Mouse (Mus musculus): ENCODE data around the gene 9130409I23Rik. TPM values are rescaled to one million over a fixed set of nuclear protein-coding genes. Genes with fewer than 3 reads are reported as not detected.
A peak's percentile ranks its signal among the peaks of the same experiment; 100 is the strongest.

9130409I23Rik gene
- polyA plus RNA-seq, 1 experiment from 2014 or later, result not detected

DNA sequence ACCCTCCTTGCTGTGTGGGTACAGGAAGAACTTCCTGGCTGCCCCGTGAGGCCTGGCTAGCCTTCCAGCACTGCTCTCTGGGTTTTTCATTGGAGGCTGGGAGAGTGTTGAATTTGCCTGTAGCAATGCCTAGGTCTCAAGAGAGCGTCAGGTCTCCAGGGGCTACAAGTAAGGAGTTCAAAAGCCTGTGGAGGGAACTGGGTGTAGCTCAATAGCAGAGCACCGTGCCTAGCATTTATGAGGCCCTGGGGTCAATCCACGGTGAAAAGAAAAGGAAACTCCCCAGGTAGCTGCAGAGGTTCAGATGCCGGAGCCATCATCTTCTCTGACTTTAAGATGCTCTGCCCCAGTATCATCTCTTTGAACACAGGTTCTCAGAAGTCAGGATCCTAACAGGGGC is 39.4 kb upstream of the 9130409I23Rik start:
- H3K4me1 ChIP-seq (ENCODE audit: control insufficient read depth, insufficient read depth, low read depth, low read length), result peaks cover 7% of the 10 kb centered on the region
- no peak for ATAC-seq
- H3K4me3 ChIP-seq (ENCODE audit: low read length), result no peak overlapping the region
- no peaks in the 10 kb centered on the region for H3K36me3 ChIP-seq (ENCODE audit: control insufficient read depth, insufficient read depth, low read length)
- 70% methylated on average over 5 of the region's 5 CpGs for WGBS
- H3K27ac ChIP-seq (ENCODE audit: low read depth, low read length), result no peak overlapping the region
- H3K9ac ChIP-seq (ENCODE audit: low read depth, low read length), result no peak overlapping the region
- H3K9me3 ChIP-seq (ENCODE audit: control insufficient read depth, low read length), result no peaks in the 10 kb centered on the region
- no peaks in the 10 kb centered on the region for H3K27me3 ChIP-seq (replicated peaks; ENCODE audit: control insufficient read depth, insufficient read depth, low read length)
- H3K4me2 ChIP-seq (ENCODE audit: low read length), result no peak overlapping the region

- H3K36me3 ChIP-seq (ENCODE audit: control insufficient read depth, insufficient read depth, low read length), result no peaks in the 10 kb centered on the region
- H3K4me3 ChIP-seq (ENCODE audit: low read length), result no peak overlapping the region
- peaks cover 7% of the 10 kb centered on the region for H3K4me1 ChIP-seq (ENCODE audit: control insufficient read depth, insufficient read depth, low read depth, low read length)
- no peak overlapping the region for H3K9ac ChIP-seq (ENCODE audit: low read depth, low read length)
- 91% methylated on average over 3 of the region's 3 CpGs for WGBS
- H3K4me2 ChIP-seq (ENCODE audit: low read length), result no peak overlapping the region
- no peak overlapping the region for H3K27ac ChIP-seq (ENCODE audit: low read depth, low read length)
- ATAC-seq, result no peak
- H3K27me3 ChIP-seq (replicated peaks; ENCODE audit: control insufficient read depth, insufficient read depth, low read length), result no peaks in the 10 kb centered on the region
- H3K9me3 ChIP-seq (ENCODE audit: control insufficient read depth, low read length), result no peaks in the 10 kb centered on the region
Observed at GRCm38 (mm10) chr1:181012416-181012815, 38.6 kb upstream of the 9130409I23Rik start.

DNA sequence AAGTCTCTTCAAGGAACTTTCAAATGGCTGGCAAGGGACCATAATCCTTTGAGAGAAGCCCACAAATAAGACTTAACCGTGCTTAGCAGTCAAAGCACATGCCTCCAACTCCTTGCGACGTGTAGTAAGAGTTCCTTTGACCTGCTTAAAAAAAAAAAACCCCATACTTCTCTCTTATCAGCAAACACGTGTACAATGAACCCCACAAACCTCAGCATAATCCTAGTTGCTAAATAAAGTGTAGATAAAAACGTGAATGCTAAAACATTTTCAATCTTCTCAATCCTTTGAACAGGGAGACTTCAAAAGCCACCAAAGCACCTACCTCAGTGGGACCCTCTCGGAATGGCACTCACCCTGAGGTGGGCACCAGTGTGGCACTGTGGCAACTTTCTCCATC is 37.6 kb upstream of the 9130409I23Rik start:
- WGBS, result 83% methylated on average over 6 of the region's 6 CpGs
- peaks cover 7% of the 10 kb centered on the region for H3K4me1 ChIP-seq (ENCODE audit: control insufficient read depth, insufficient read depth, low read depth, low read length)
- no peak overlapping the region for H3K9ac ChIP-seq (ENCODE audit: low read depth, low read length)
- no peak for ATAC-seq
- H3K9me3 ChIP-seq (ENCODE audit: control insufficient read depth, low read length), result no peaks in the 10 kb centered on the region
- no peak overlapping the region for H3K4me2 ChIP-seq (ENCODE audit: low read length)
- H3K36me3 ChIP-seq (ENCODE audit: control insufficient read depth, insufficient read depth, low read length), result no peaks in the 10 kb centered on the region
- H3K27me3 ChIP-seq (replicated peaks; ENCODE audit: control insufficient read depth, insufficient read depth, low read length), result 0 out of 2 replicates have a peak, but pooled peaks cover 2% of the 10 kb centered on the region
- no peak overlapping the region for H3K4me3 ChIP-seq (ENCODE audit: low read length)
- H3K27ac ChIP-seq (ENCODE audit: low read depth, low read length), result no peak overlapping the region

- WGBS, result 66% methylated on average over 6 of the region's 6 CpGs
- Histone ChIP-seq H3K9me3 (ENCODE audit: control insufficient read depth, low read length) (no peaks in the 10 kb centered on the region), H3K4me1 (ENCODE audit: control insufficient read depth, insufficient read depth, low read depth, low read length) (peaks cover 7% of the 10 kb centered on the region), H3K27me3 (replicated peaks; ENCODE audit: control insufficient read depth, insufficient read depth, low read length) (0 out of 2 replicates have a peak, but pooled peaks cover 2% of the 10 kb centered on the region), H3K4me2 (ENCODE audit: low read length) (no peak overlapping the region), H3K9ac (ENCODE audit: low read depth, low read length) (no peak overlapping the region), H3K27ac (ENCODE audit: low read depth, low read length) (peak overlapping the region; percentile 39; the same call in 1 of the 2 replicates), H3K36me3 (ENCODE audit: control insufficient read depth, insufficient read depth, low read length) (no peaks in the 10 kb centered on the region), H3K4me3 (ENCODE audit: low read length) (no peak overlapping the region)
- no peak for ATAC-seq
Observed at GRCm38 (mm10) chr1:181014731-181015500, 36.1 kb upstream of the 9130409I23Rik start.

DNA sequence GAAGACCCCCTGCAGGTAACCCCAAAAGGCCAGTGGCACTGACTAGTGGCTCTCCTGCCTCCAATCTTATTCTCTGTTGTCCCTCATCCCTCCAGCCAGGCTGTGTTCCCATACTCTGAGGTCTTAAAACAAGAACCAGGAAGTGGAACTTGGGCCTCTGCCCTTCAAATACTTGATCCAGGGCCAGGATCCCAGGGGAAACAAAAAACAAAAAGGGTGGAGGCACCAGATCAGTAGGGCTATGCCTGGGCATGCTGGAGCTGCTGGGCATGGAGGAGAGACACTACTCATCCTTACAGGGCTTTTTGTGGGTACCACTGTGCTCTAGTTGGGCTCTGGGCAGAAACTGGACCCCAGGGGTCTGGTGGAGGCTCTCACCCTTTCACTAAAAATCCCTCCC is 35.5 kb upstream of the 9130409I23Rik start:
- Histone ChIP-seq H3K9me3 (ENCODE audit: control insufficient read depth, low read length) (no peaks in the 10 kb centered on the region), H3K36me3 (ENCODE audit: control insufficient read depth, insufficient read depth, low read length) (no peaks in the 10 kb centered on the region), H3K9ac (ENCODE audit: low read depth, low read length) (no peak overlapping the region), H3K4me1 (ENCODE audit: control insufficient read depth, insufficient read depth, low read depth, low read length) (peaks cover 7% of the 10 kb centered on the region), H3K4me2 (ENCODE audit: low read length) (no peak overlapping the region), H3K4me3 (ENCODE audit: low read length) (no peak overlapping the region), H3K27ac (ENCODE audit: low read depth, low read length) (peak overlapping the region; percentile 39; the same call in 1 of the 2 replicates), H3K27me3 (replicated peaks; ENCODE audit: control insufficient read depth, insufficient read depth, low read length) (0 out of 2 replicates have a peak, but pooled peaks cover 2% of the 10 kb centered on the region)
- no peak for ATAC-seq

- no peak for ATAC-seq
- peak overlapping the region; percentile 59; the same call in 1 of the 2 replicates for H3K27ac ChIP-seq (ENCODE audit: low read depth, low read length)
- no peak overlapping the region; the same call in 1 of the 2 replicates for H3K9ac ChIP-seq (ENCODE audit: low read depth, low read length)
- 79% methylated on average over 4 of the region's 4 CpGs for WGBS
- peaks cover 7% of the 10 kb centered on the region for H3K4me1 ChIP-seq (ENCODE audit: control insufficient read depth, insufficient read depth, low read depth, low read length)
- H3K4me2 ChIP-seq (ENCODE audit: low read length), result peak overlapping the region; percentile 96
- H3K27me3 ChIP-seq (replicated peaks; ENCODE audit: control insufficient read depth, insufficient read depth, low read length), result 0 out of 2 replicates have a peak, but pooled peaks cover 2% of the 10 kb centered on the region
- H3K9me3 ChIP-seq (ENCODE audit: control insufficient read depth, low read length), result no peaks in the 10 kb centered on the region
- H3K4me3 ChIP-seq (ENCODE audit: low read length), result no peak overlapping the region; the same call in 1 of the 2 replicates
- H3K36me3 ChIP-seq (ENCODE audit: control insufficient read depth, insufficient read depth, low read length), result no peaks in the 10 kb centered on the region
Observed at GRCm38 (mm10) chr1:181016045-181016444, 35.0 kb upstream of the 9130409I23Rik start.

DNA sequence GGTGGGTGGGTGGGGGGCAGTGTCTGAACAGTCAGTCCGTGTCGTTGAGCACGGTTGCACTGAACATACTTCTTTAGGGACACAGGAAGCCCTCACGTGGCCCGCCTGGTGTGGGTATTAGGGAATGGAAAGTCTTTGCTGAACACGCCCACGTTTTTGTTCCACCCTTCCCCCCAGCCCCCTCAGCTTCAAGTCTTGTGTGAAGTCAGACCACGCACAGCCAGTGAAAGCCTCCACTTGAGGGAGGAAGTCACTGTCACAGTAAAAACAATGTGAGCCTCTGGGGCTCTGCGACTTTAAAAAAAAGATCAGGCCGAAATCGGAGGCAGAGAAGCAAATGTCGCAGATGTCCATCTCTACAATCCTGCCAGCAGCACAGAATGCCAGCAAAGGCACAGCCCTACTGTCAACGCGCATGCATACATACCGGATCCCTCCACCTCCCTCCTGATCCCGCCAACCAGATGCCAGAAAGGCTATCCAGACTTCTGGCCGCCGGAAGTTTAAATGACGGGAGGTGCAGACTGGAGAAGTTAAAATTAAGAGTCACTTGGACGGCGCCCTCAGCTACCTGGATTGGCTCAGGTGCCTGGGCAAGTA is 34.4 kb upstream of the 9130409I23Rik start:
- no peaks in the 10 kb centered on the region for H3K9me3 ChIP-seq (ENCODE audit: control insufficient read depth, low read length)
- no peaks in the 10 kb centered on the region for H3K36me3 ChIP-seq (ENCODE audit: control insufficient read depth, insufficient read depth, low read length)
- peak overlapping the region; percentile 62 for H3K9ac ChIP-seq (ENCODE audit: low read depth, low read length)
- H3K27ac ChIP-seq (ENCODE audit: low read depth, low read length), result peak overlapping the region; percentile 65
- 0 out of 2 replicates have a peak, but pooled peaks cover 2% of the 10 kb centered on the region for H3K27me3 ChIP-seq (replicated peaks; ENCODE audit: control insufficient read depth, insufficient read depth, low read length)
- H3K4me2 ChIP-seq (ENCODE audit: low read length), result peak overlapping the region; percentile 96
- H3K4me3 ChIP-seq (ENCODE audit: low read length), result peak overlapping the region; percentile 57
- peak; percentile 77 for ATAC-seq
- WGBS, result 2% methylated on average over 21 of the region's 21 CpGs
- H3K4me1 ChIP-seq (ENCODE audit: control insufficient read depth, insufficient read depth, low read depth, low read length), result peaks cover 7% of the 10 kb centered on the region

DNA sequence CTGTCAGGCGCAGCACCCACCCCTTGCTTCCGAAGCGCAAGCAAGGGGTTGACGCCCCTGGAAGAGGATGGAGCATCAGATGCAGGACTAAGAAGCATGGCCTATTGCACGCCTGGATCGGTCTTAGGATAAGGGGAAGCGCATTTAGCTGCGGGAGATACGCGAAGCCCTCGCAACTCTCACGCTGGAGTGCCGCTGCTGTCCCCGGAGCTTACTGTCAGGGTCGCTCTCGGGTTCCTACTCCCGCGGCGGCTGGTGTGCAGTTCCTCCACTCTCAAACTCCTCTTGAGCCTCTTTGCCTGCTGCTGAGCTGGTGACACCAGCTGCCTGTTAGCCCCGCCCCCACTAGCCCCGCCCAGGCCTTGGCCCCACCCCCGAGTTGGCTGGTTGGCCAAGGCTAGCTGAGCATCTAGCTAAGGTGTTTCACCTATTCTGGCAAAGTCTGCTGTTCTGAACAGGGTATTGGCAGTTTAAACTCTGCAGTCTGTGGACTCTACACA is 33.8 kb upstream of the 9130409I23Rik start:
- 0% methylated on average over 11 of the region's 22 CpGs for WGBS
- H3K9ac ChIP-seq (ENCODE audit: low read depth, low read length), result peak overlapping the region; percentile 62
- ATAC-seq, result peak; percentile 84
- H3K9me3 ChIP-seq (ENCODE audit: control insufficient read depth, low read length), result no peaks in the 10 kb centered on the region
- peak overlapping the region; percentile 96 for H3K4me2 ChIP-seq (ENCODE audit: low read length)
- H3K36me3 ChIP-seq (ENCODE audit: control insufficient read depth, insufficient read depth, low read length), result no peaks in the 10 kb centered on the region
- H3K4me1 ChIP-seq (ENCODE audit: control insufficient read depth, insufficient read depth, low read depth, low read length), result peaks cover 7% of the 10 kb centered on the region
- H3K4me3 ChIP-seq (ENCODE audit: low read length), result peak overlapping the region; percentile 57
- H3K27me3 ChIP-seq (replicated peaks; ENCODE audit: control insufficient read depth, insufficient read depth, low read length), result 0 out of 2 replicates have a peak, but pooled peaks cover 2% of the 10 kb centered on the region
- peak overlapping the region; percentile 65 for H3K27ac ChIP-seq (ENCODE audit: low read depth, low read length)

GRCm38 (mm10) chr1:181017890-181018420 is 33.1 kb upstream of the 9130409I23Rik start:
- H3K36me3 ChIP-seq (ENCODE audit: control insufficient read depth, insufficient read depth, low read length), result no peaks in the 10 kb centered on the region
- H3K27me3 ChIP-seq (replicated peaks; ENCODE audit: control insufficient read depth, insufficient read depth, low read length), result 0 out of 2 replicates have a peak, but pooled peaks cover 2% of the 10 kb centered on the region
- no peak overlapping the region for H3K4me3 ChIP-seq (ENCODE audit: low read length)
- H3K9me3 ChIP-seq (ENCODE audit: control insufficient read depth, low read length), result no peaks in the 10 kb centered on the region
- 73% methylated on average over 13 of the region's 13 CpGs for WGBS
- no peak overlapping the region for H3K27ac ChIP-seq (ENCODE audit: low read depth, low read length)
- peaks cover 7% of the 10 kb centered on the region for H3K4me1 ChIP-seq (ENCODE audit: control insufficient read depth, insufficient read depth, low read depth, low read length)
- no peak for ATAC-seq
- no peak overlapping the region for H3K9ac ChIP-seq (ENCODE audit: low read depth, low read length)
- H3K4me2 ChIP-seq (ENCODE audit: low read length), result no peak overlapping the region; the same call in 1 of the 2 replicates
